Mouse (Mus musculus) kidney, embryonic 14.5 days (tissue): Measurements from ENCODE around the gene Lmbr1l. TPM values are rescaled to one million over a fixed set of nuclear protein-coding genes. Genes with fewer than 3 reads are reported as not detected.

Source experiments
- ATAC-seq: fragments of 200-750 bp; cut with Nextera tagmentation; 2 replicates; pipeline ENCODE4 v1.8.0; 2017; ENCODE audit warnings: moderate number of reproducible peaks, mild to moderate bottlenecking, moderate TSS enrichment, moderate library complexity; ENCODE audit not compliant: low FRiP score, low TSS enrichment
- H3K27ac ChIP-seq: fragments of 300-500 bp; sonication (generic); 2 replicates; pipeline ENCODE4 v1.5.1; 2014; ENCODE audit warnings: low read depth, mild to moderate bottlenecking, low read length, moderate library complexity, mixed read lengths
- H3K27me3 ChIP-seq: fragments of 300-500 bp; sonication (generic); 2 replicates; pipeline ENCODE4 v1.6.1; 2014; ENCODE audit warnings: mild to moderate bottlenecking, low read length; ENCODE audit not compliant: control insufficient read depth, insufficient read depth
- H3K36me3 ChIP-seq: fragments of 300-500 bp; sonication (generic); 2 replicates; pipeline ENCODE4 v1.6.1; 2014; ENCODE audit warnings: low read length, mixed read lengths; ENCODE audit not compliant: control insufficient read depth, insufficient read depth
- H3K4me1 ChIP-seq: fragments of 300-500 bp; sonication (generic); 2 replicates; pipeline ENCODE4 v1.6.1; 2014; ENCODE audit warnings: low read length, mixed read lengths; ENCODE audit not compliant: control insufficient read depth, insufficient read depth
- H3K4me2 ChIP-seq: fragments of 300-500 bp; sonication (generic); replicated peaks from 2 replicates; pipeline ENCODE4 v1.6.1; 2014; ENCODE audit warnings: low read depth, mild to moderate bottlenecking, low read length
- H3K4me3 ChIP-seq: fragments of 300-500 bp; sonication (generic); 2 replicates; pipeline ENCODE4 v1.5.1; 2014; ENCODE audit warnings: mild to moderate bottlenecking, low read length
- H3K9ac ChIP-seq: fragments of 300-500 bp; sonication (generic); 2 replicates; pipeline ENCODE4 v1.6.1; 2014; ENCODE audit warnings: low read depth, mild to moderate bottlenecking, low read length, moderate library complexity
- H3K9me3 ChIP-seq: fragments of 300-500 bp; sonication (generic); 2 replicates; pipeline ENCODE4 v1.6.1; 2016; ENCODE audit warnings: low read length; ENCODE audit not compliant: control insufficient read depth
- WGBS: fragments of 180-500 bp; shearing (Covaris S2); extraction: QIAGEN DNeasy Blood & Tissue Kit; methylation state at CpG from one replicate; pipeline ENCODE4 v1.1.7; 2014; 5-methylcytosine and 5-hydroxymethylcytosine counted together
- polyA plus RNA-seq: library from polyadenylated mRNA; unstranded; fragments of >200 nt; fragmentation: Nextera tagmentation; extraction: Ambion mirVana; gene quantifications from 2 replicates; pipeline ENCODE4 v1.2.1, GENCODE M21; 2014

Gene Lmbr1l
- polyA plus RNA-seq, 1 experiment from 2014 or later: 5.5 TPM

- H3K36me3 ChIP-seq: peaks cover 32% of the 10 kb centered on the region
- H3K4me2 ChIP-seq: no peak overlapping the region
- H3K27ac ChIP-seq: no peak overlapping the region
- H3K4me1 ChIP-seq: peaks cover 15% of the 10 kb centered on the region
- H3K27me3 ChIP-seq: no peaks in the 10 kb centered on the region
- no peaks in the 10 kb centered on the region for H3K9me3 ChIP-seq
- no peak for ATAC-seq
- no peak overlapping the region for H3K9ac ChIP-seq
- H3K4me3 ChIP-seq: no peak overlapping the region
- 94% methylated on average over 6 of the region's 6 CpGs for WGBS
These were observed 3.1 kb downstream of the Lmbr1l start for GRCm38 (mm10) chr15:98914903-98915302.

GRCm38 (mm10) chr15:98904692-98905091 is 13.3 kb downstream of the Lmbr1l start:
- ATAC-seq: no peak
- peaks cover 51% of the 10 kb centered on the region for H3K36me3 ChIP-seq
- 36% methylated on average over 10 of the region's 10 CpGs for WGBS
- H3K9me3 ChIP-seq: no peaks in the 10 kb centered on the region
- H3K9ac ChIP-seq: no peak overlapping the region
- no peaks in the 10 kb centered on the region; the same call in none of the 2 replicates for H3K27me3 ChIP-seq
- H3K4me3 ChIP-seq: no peak overlapping the region
- no peak overlapping the region for H3K4me2 ChIP-seq
- H3K4me1 ChIP-seq: no peaks in the 10 kb centered on the region
- no peak overlapping the region for H3K27ac ChIP-seq

- peaks cover 20% of the 10 kb centered on the region for H3K27me3 ChIP-seq
- H3K4me1 ChIP-seq: peaks cover 9% of the 10 kb centered on the region
- no peak overlapping the region for H3K9ac ChIP-seq
- no peak overlapping the region for H3K27ac ChIP-seq
- H3K4me3 ChIP-seq: no peak overlapping the region
- H3K9me3 ChIP-seq: no peaks in the 10 kb centered on the region
- H3K36me3 ChIP-seq: peaks cover 31% of the 10 kb centered on the region
- H3K4me2 ChIP-seq: no peak overlapping the region
- ATAC-seq: no peak
- 89% methylated on average over 2 of the region's 2 CpGs for WGBS
These were observed 15.4 kb downstream of the Lmbr1l start for GRCm38 (mm10) chr15:98902600-98902999.

GRCm38 (mm10) chr15:98901530-98901929 is 16.5 kb downstream of the Lmbr1l start:
- H3K9me3 ChIP-seq: no peaks in the 10 kb centered on the region
- H3K4me1 ChIP-seq: peaks cover 14% of the 10 kb centered on the region
- 68% methylated on average over 1 of the region's 1 CpGs for WGBS

GRCm38 (mm10) chr15:98897928-98898800 is 19.9 kb downstream of the Lmbr1l start, which contains the start of gene Dhh:
Dhh (minus strand) TSS chr15:98898540.
- WGBS: under 1% methylated on average over 41 of the region's 41 CpGs
- Histone ChIP-seq H3K9me3 (no peaks in the 10 kb centered on the region), H3K27me3 (peaks cover 64% of the 10 kb centered on the region), H3K4me2 (peak within 1 kb of the TSS; percentile 38), H3K4me3 (peak within 1 kb of the TSS; percentile 31), H3K36me3 (0 out of 2 replicates have a peak, but pooled peaks cover under 1% of the 10 kb centered on the region), H3K9ac (no peak within 1 kb of the TSS), H3K4me1 (peaks cover 40% of the 10 kb centered on the region), H3K27ac (no peak within 1 kb of the TSS)
- ATAC-seq: peak; percentile 70

More at GRCm38 (mm10) chr15:98901530-98901929, 16.5 kb downstream of the Lmbr1l start:
- Histone ChIP-seq H3K4me3 (no peak overlapping the region), H3K36me3 (peaks cover 23% of the 10 kb centered on the region), H3K27ac (no peak overlapping the region), H3K27me3 (peaks cover 30% of the 10 kb centered on the region), H3K9ac (no peak overlapping the region), H3K4me2 (no peak overlapping the region)
- ATAC-seq: no peak

- H3K27me3 ChIP-seq: peaks cover 71% of the 10 kb centered on the region
These were observed 20.5 kb downstream of the Lmbr1l start for GRCm38 (mm10) chr15:98897495-98897894.

GRCm38 (mm10) chr15:98895635-98896589 is 22.1 kb downstream of the Lmbr1l start:
- Histone ChIP-seq H3K36me3 (no peaks in the 10 kb centered on the region), H3K9me3 (no peaks in the 10 kb centered on the region), H3K4me3 (peak overlapping the region; percentile 30), H3K4me2 (peak overlapping the region; percentile 49), H3K27me3 (peaks cover 73% of the 10 kb centered on the region), H3K9ac (peak overlapping the region; percentile 54), H3K27ac (no peak overlapping the region), H3K4me1 (peaks cover 40% of the 10 kb centered on the region)
- WGBS: 3% methylated on average over 40 of the region's 41 CpGs
- ATAC-seq: no peak

More at GRCm38 (mm10) chr15:98897495-98897894, 20.5 kb downstream of the Lmbr1l start:
- Histone ChIP-seq H3K9me3 (no peaks in the 10 kb centered on the region), H3K27ac (no peak overlapping the region), H3K36me3 (no peaks in the 10 kb centered on the region), H3K4me3 (peak overlapping the region; percentile 31), H3K4me1 (peaks cover 40% of the 10 kb centered on the region), H3K4me2 (peak overlapping the region; percentile 38), H3K9ac (no peak overlapping the region)
- WGBS: 1% methylated on average over 10 of the region's 10 CpGs
- ATAC-seq: no peak

GRCm38 (mm10) chr15:98894746-98895634 is 23.0 kb downstream of the Lmbr1l start:
- H3K27ac ChIP-seq: no peak overlapping the region
- H3K36me3 ChIP-seq: no peaks in the 10 kb centered on the region
- WGBS: 2% methylated on average over 38 of the region's 38 CpGs
- H3K9ac ChIP-seq: no peak overlapping the region
- peaks cover 40% of the 10 kb centered on the region for H3K4me1 ChIP-seq
- peak overlapping the region; percentile 55 for H3K4me3 ChIP-seq
- ATAC-seq: no peak
- H3K27me3 ChIP-seq: peaks cover 73% of the 10 kb centered on the region
- H3K9me3 ChIP-seq: no peaks in the 10 kb centered on the region
- peak overlapping the region; percentile 99 for H3K4me2 ChIP-seq
